Mouse (Mus musculus): ENCODE results near the gene Kifap3. TPM values are rescaled to one million over a fixed set of nuclear protein-coding genes. Genes with fewer than 3 reads are reported as not detected.

The Kifap3 gene
- polyA plus RNA-seq, 1 experiment, result 96.7 TPM

DNA sequence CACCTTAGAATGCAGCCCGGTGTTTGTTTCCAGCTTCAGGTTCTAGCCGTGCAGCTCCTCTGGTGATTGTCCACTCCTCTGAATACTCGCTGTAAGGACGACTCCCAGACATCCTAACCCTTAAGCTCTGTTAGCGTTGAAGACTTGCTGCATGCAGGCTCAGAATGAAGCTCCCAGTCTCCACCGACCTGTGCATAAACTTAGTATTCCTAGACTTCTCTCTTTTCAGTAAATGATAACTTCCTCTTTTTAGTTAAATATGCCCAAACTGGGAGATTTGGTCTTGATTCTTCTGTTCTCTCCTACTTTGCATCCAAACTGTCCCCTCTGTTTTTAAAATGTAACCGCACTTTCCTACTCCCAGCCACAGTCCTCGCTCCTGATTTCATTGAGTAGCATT, 61.2 kb downstream of the Kifap3 start:
- no peak for TF ChIP-seq POLR2A (IDR thresholded peaks at IDR 0.05; ENCODE audit: borderline replicate concordance, extremely low read depth, insufficient read depth, insufficient read length, poor library complexity, severe bottlenecking)
- TF ChIP-seq CTCF (IDR thresholded peaks at IDR 0.05; ENCODE audit: borderline replicate concordance, extremely low read depth, insufficient read depth, insufficient read length), result no peak
- DNase-seq (ENCODE audit: low read depth), result no peak

- DNase-seq (ENCODE audit: low read depth), result peak; percentile 45
- TF ChIP-seq CTCF (IDR thresholded peaks at IDR 0.05; ENCODE audit: borderline replicate concordance, extremely low read depth, insufficient read depth, insufficient read length), result no peak
- no peak for TF ChIP-seq POLR2A (IDR thresholded peaks at IDR 0.05; ENCODE audit: borderline replicate concordance, extremely low read depth, insufficient read depth, insufficient read length, poor library complexity, severe bottlenecking)
These were observed 62.9 kb downstream of the Kifap3 start for GRCm38 (mm10) chr1:163842238-163842637.

DNA sequence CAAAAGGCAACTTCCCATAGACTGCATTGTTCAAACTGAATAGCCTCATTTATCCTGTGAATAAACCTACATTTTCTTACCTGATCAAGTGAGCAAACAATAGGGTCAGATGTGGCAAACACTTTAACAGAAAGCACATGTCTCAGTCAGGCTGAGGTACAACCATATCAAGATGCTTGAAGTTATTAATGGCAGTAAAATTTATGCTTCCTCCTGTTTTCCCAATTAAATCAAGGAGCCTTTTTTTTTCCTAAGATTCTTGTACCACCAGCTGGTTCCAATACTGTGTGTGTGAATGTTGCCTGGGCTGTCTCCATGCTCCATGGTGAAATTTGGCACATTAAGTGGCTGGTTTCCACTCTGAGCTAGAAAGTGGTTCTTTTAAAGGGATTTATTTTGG, 64.5 kb downstream of the Kifap3 start:
- DNase-seq (ENCODE audit: low read depth), result peak; percentile 13

DNA sequence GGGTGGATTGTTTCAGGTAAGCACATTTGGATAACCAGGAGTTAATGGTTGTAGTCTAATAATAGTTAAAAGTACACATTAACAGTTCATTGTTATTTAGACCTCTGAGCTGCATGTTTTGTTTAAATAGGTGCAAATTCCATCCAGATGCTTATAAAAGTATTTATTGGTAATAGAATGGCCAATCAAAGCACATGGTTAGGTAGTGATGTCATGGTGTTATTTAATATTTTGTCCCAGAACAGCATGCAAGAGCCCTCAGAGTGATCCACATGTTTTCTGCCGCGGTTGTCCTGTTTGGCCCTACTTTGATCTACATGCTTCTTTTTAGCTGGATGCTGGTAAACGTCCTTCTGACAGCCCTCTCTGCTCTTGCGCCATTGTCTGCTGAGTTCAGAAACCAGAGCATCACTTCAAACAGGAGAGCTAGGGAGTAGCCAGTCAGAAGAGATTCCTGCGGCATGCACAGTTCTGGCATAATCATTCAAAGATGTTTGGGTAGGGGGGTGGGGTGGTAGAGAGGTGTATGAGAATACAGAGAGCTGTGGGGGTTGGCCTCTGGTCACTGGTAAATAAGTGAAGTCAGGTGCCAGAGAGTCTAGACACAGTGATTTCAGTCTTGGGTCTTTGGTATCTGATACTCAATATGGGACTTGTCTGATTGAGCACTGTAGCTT, 73.6 kb downstream of the Kifap3 start:
- DNase-seq (ENCODE audit: low read depth), result no peak
- TF ChIP-seq POLR2A (IDR thresholded peaks at IDR 0.05; ENCODE audit: borderline replicate concordance, extremely low read depth, insufficient read depth, insufficient read length, poor library complexity, severe bottlenecking) (no peak), CTCF (IDR thresholded peaks at IDR 0.05; ENCODE audit: borderline replicate concordance, extremely low read depth, insufficient read depth, insufficient read length) (no peak)

More for the DNA sequence above, 64.5 kb downstream of the Kifap3 start:
- no peak for TF ChIP-seq POLR2A (IDR thresholded peaks at IDR 0.05; ENCODE audit: borderline replicate concordance, extremely low read depth, insufficient read depth, insufficient read length, poor library complexity, severe bottlenecking)
- TF ChIP-seq CTCF (IDR thresholded peaks at IDR 0.05; ENCODE audit: borderline replicate concordance, extremely low read depth, insufficient read depth, insufficient read length), result no peak

DNA sequence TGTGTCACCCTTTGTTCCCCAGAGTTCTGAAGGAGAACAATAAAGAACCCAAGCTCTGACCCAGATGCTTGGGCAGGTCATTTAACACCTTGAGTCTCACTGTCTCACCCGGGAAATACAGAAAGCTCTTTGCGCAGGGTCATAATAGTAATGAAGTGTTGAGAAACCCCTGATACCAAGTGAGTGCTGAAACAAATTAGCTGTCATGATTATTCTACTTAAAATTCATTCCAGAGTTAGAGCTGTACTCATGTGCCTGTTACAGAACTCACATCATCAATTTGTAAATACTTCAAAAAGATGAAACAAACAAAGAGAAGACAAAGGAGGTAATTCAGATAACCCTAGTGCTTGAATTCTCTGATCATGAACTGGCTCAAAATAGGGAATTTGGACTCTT, 79.0 kb downstream of the Kifap3 start:
- TF ChIP-seq CTCF (IDR thresholded peaks at IDR 0.05; ENCODE audit: borderline replicate concordance, extremely low read depth, insufficient read depth, insufficient read length) (no peak), POLR2A (IDR thresholded peaks at IDR 0.05; ENCODE audit: borderline replicate concordance, extremely low read depth, insufficient read depth, insufficient read length, poor library complexity, severe bottlenecking) (no peak)
- no peak for DNase-seq (ENCODE audit: low read depth)

GRCm38 (mm10) chr1:163861538-163861937, 82.2 kb downstream of the Kifap3 start:
- TF ChIP-seq POLR2A (IDR thresholded peaks at IDR 0.05; ENCODE audit: borderline replicate concordance, extremely low read depth, insufficient read depth, insufficient read length, poor library complexity, severe bottlenecking), result no peak
- TF ChIP-seq CTCF (IDR thresholded peaks at IDR 0.05; ENCODE audit: borderline replicate concordance, extremely low read depth, insufficient read depth, insufficient read length), result no peak

GRCm38 (mm10) chr1:163873158-163873557, 93.8 kb downstream of the Kifap3 start:
- TF ChIP-seq CTCF (IDR thresholded peaks at IDR 0.05; ENCODE audit: borderline replicate concordance, extremely low read depth, insufficient read depth, insufficient read length), result no peak
- no peak for TF ChIP-seq POLR2A (IDR thresholded peaks at IDR 0.05; ENCODE audit: borderline replicate concordance, extremely low read depth, insufficient read depth, insufficient read length, poor library complexity, severe bottlenecking)
- no peak for DNase-seq (ENCODE audit: low read depth)

More at GRCm38 (mm10) chr1:163861538-163861937, 82.2 kb downstream of the Kifap3 start:
- DNase-seq (ENCODE audit: low read depth), result no peak

GRCm38 (mm10) chr1:163889629-163890028, 110.2 kb downstream of the Kifap3 start:
- no peak for DNase-seq (ENCODE audit: low read depth)
- TF ChIP-seq POLR2A (IDR thresholded peaks at IDR 0.05; ENCODE audit: borderline replicate concordance, extremely low read depth, insufficient read depth, insufficient read length, poor library complexity, severe bottlenecking), result no peak
- no peak for TF ChIP-seq CTCF (IDR thresholded peaks at IDR 0.05; ENCODE audit: borderline replicate concordance, extremely low read depth, insufficient read depth, insufficient read length)

GRCm38 (mm10) chr1:163893294-163893693, 113.9 kb downstream of the Kifap3 start:
- TF ChIP-seq CTCF (IDR thresholded peaks at IDR 0.05; ENCODE audit: borderline replicate concordance, extremely low read depth, insufficient read depth, insufficient read length) (no peak), POLR2A (IDR thresholded peaks at IDR 0.05; ENCODE audit: borderline replicate concordance, extremely low read depth, insufficient read depth, insufficient read length, poor library complexity, severe bottlenecking) (no peak)
- DNase-seq (ENCODE audit: low read depth), result no peak

DNA sequence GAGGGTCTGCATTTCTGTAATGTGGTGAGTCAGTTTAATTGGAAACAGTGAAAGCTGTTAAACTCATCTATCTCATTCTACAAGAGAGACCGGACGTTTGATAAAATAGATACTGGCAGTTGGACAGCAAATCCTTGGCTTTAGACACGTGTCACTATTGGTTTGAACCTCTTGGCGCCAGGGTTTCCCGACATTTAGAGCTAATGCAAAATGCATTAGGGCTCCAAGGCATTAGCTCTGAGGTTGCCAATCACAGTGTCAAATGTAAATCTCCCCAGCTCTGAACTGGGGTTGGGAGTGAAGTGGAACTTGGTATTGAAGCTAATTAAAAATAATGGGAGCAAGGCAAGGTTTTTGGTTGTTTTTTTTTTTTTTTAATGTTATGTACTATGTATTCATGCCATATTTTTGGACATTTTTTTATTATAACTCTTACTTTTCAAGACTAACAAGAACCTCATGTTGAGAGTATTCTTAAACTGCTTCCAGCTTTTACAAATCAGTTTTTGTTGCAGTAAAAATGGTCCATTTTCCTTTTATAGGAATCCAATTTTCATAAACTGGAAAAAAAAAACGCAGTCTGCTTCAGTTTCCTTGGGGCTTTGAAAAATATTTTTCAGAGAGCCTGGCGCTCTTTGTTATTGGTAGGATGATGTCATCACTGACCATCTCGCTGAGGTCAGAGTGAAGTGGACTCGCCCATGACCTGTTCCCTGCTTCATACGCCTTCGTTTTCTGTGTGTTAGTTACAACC, 114.6 kb downstream of the Kifap3 start:
- peak; percentile 38 for DNase-seq (ENCODE audit: low read depth)
- no peak for TF ChIP-seq CTCF (IDR thresholded peaks at IDR 0.05; ENCODE audit: borderline replicate concordance, extremely low read depth, insufficient read depth, insufficient read length)
- no peak for TF ChIP-seq POLR2A (IDR thresholded peaks at IDR 0.05; ENCODE audit: borderline replicate concordance, extremely low read depth, insufficient read depth, insufficient read length, poor library complexity, severe bottlenecking)

GRCm38 (mm10) chr1:163898291-163898764, 118.9 kb downstream of the Kifap3 start:
- no peak for TF ChIP-seq CTCF (IDR thresholded peaks at IDR 0.05; ENCODE audit: borderline replicate concordance, extremely low read depth, insufficient read depth, insufficient read length)
- no peak for TF ChIP-seq POLR2A (IDR thresholded peaks at IDR 0.05; ENCODE audit: borderline replicate concordance, extremely low read depth, insufficient read depth, insufficient read length, poor library complexity, severe bottlenecking)
- peak; percentile 13 for DNase-seq (ENCODE audit: low read depth)

Measured in brain, embryonic 14.5 days (tissue).